Mouse (Mus musculus) kidney, adult 2 months (tissue): ENCODE results near the gene D430042O09Rik.

Source experiments
- CTCF ChIP-seq: fragments of 200-500 bp; conservative IDR thresholded peaks from 2 replicates; pipeline ENCODE4 v1.5.1; 2011; ENCODE audit warnings: low read depth, mild to moderate bottlenecking, control low read depth, low read length, moderate library complexity, mixed read lengths; ENCODE audit not compliant: insufficient read depth, insufficient read length
- POLR2A ChIP-seq: fragments of 200-500 bp; IDR thresholded peaks from one replicate; pipeline ENCODE4 v1.6.1; 2011; ENCODE audit warnings: low read depth, low read length, control low read depth

- TF ChIP-seq CTCF: no peak
- TF ChIP-seq POLR2A: peak; percentile 44
Measured at GRCm38 (mm10) chr7:125707593-125708022, at the start of gene D430042O09Rik, which contains the start of gene Gtf3c1.
